Mouse (Mus musculus) intestine, embryonic 16.5 days (tissue): ENCODE measurements around the gene Gm49450. TPM values are rescaled to one million over a fixed set of nuclear protein-coding genes. Genes with fewer than 3 reads are reported as not detected.
A peak's percentile ranks its signal among the peaks of the same experiment; 100 is the strongest.

Experiments
- ATAC-seq: fragments of 200-750 bp; cut with Nextera tagmentation; 2 replicates; pipeline ENCODE4 v1.8.0; 2017; ENCODE audit warnings: moderate TSS enrichment, moderate library complexity
- H3K27ac ChIP-seq: fragments of 300-500 bp; sonication (generic); 2 replicates; pipeline ENCODE4 v1.5.1; 2014; ENCODE audit warnings: mild to moderate bottlenecking, low read length
- H3K27me3 ChIP-seq: fragments of 300-500 bp; sonication (generic); replicated peaks from 2 replicates; pipeline ENCODE4 v1.6.1; 2014; ENCODE audit warnings: low read length, control low read depth, mixed read lengths; ENCODE audit not compliant: control insufficient read depth, insufficient read depth
- H3K36me3 ChIP-seq: fragments of 300-500 bp; sonication (generic); 2 replicates; pipeline ENCODE4 v1.6.1; 2014; ENCODE audit warnings: low read length, control low read depth; ENCODE audit not compliant: control insufficient read depth, insufficient read depth
- H3K4me1 ChIP-seq: fragments of 300-500 bp; sonication (generic); 2 replicates; pipeline ENCODE4 v1.6.1; 2014; ENCODE audit warnings: low read length, control low read depth, mixed read lengths; ENCODE audit not compliant: control insufficient read depth, insufficient read depth
- H3K4me2 ChIP-seq: fragments of 300-500 bp; sonication (generic); 2 replicates; pipeline ENCODE4 v1.6.1; 2014; ENCODE audit warnings: low read depth, low read length, control low read depth
- H3K4me3 ChIP-seq: fragments of 300-500 bp; sonication (generic); 2 replicates; pipeline ENCODE4 v1.5.1; 2014; ENCODE audit warnings: mild to moderate bottlenecking, low read length
- H3K9ac ChIP-seq: fragments of 300-500 bp; sonication (generic); 2 replicates; pipeline ENCODE4 v1.6.1; 2014; ENCODE audit warnings: low read depth, low read length
- H3K9me3 ChIP-seq: fragments of 300-500 bp; sonication (generic); 2 replicates; pipeline ENCODE4 v1.6.1; 2016; ENCODE audit warnings: low read length, control low read depth; ENCODE audit not compliant: control insufficient read depth
- WGBS: fragments of 180-500 bp; shearing (Covaris S2); extraction: QIAGEN DNeasy Blood & Tissue Kit; methylation state at CpG from one replicate; pipeline ENCODE4 v1.1.7; 2014; 5-methylcytosine and 5-hydroxymethylcytosine counted together
- polyA plus RNA-seq: library from polyadenylated mRNA; unstranded; fragments of >200 nt; fragmentation: Nextera tagmentation; extraction: Ambion mirVana; gene quantifications from 2 replicates; pipeline ENCODE4 v1.2.1, GENCODE M21; 2015

The Gm49450 gene
- polyA plus RNA-seq, result not detected in 2 replicates

- H3K27me3 ChIP-seq, result no peaks in the 10 kb centered on the region
- H3K36me3 ChIP-seq, result no peaks in the 10 kb centered on the region
- no peaks in the 10 kb centered on the region for H3K9me3 ChIP-seq
- H3K9ac ChIP-seq, result peak within 1 kb of the TSS; percentile 86
- ATAC-seq, result peak; percentile 97
- H3K4me2 ChIP-seq, result peak within 1 kb of the TSS; percentile 69
- peak within 1 kb of the TSS; percentile 91 for H3K27ac ChIP-seq
- H3K4me3 ChIP-seq, result peak within 1 kb of the TSS; percentile 81
- H3K4me1 ChIP-seq, result no peaks in the 10 kb centered on the region
- 5% methylated on average over 28 of the region's 28 CpGs for WGBS
Measured at GRCm38 (mm10) chr15:98953401-98954356, at the start of gene Gm49450, which contains the start of gene Tuba1a. Gm49450 (minus strand) TSS chr15:98953551. Tuba1a (minus strand) TSS chr15:98953703.

GRCm38 (mm10) chr15:99001451-99001931 lies 48.1 kb upstream of the Gm49450 start:
- Histone ChIP-seq H3K4me2 (peak overlapping the region; percentile 58), H3K4me3 (peak overlapping the region; percentile 35), H3K36me3 (no peaks in the 10 kb centered on the region), H3K9me3 (no peaks in the 10 kb centered on the region), H3K4me1 (peaks cover 18% of the 10 kb centered on the region), H3K27ac (no peak overlapping the region), H3K9ac (peak overlapping the region; percentile 62), H3K27me3 (no peaks in the 10 kb centered on the region)
- WGBS, result 8% methylated on average over 17 of the region's 17 CpGs
- ATAC-seq, result peak; percentile 27

GRCm38 (mm10) chr15:99000535-99001283 lies 47.4 kb upstream of the Gm49450 start:
- ATAC-seq, result 0 out of 2 replicates have a peak, but pooled peaks have one; percentile 3
- no peaks in the 10 kb centered on the region for H3K36me3 ChIP-seq
- no peak overlapping the region for H3K4me3 ChIP-seq
- H3K27me3 ChIP-seq, result no peaks in the 10 kb centered on the region
- peaks cover 18% of the 10 kb centered on the region for H3K4me1 ChIP-seq
- no peak overlapping the region for H3K27ac ChIP-seq
- H3K9ac ChIP-seq, result no peak overlapping the region
- no peak overlapping the region for H3K4me2 ChIP-seq
- 40% methylated on average over 14 of the region's 14 CpGs for WGBS
- no peaks in the 10 kb centered on the region for H3K9me3 ChIP-seq

- Histone ChIP-seq H3K4me2 (no peak overlapping the region), H3K4me3 (no peak overlapping the region), H3K9me3 (no peaks in the 10 kb centered on the region), H3K9ac (no peak overlapping the region), H3K27ac (no peak overlapping the region), H3K4me1 (peaks cover 18% of the 10 kb centered on the region), H3K36me3 (no peaks in the 10 kb centered on the region), H3K27me3 (no peaks in the 10 kb centered on the region)
- 41% methylated on average over 6 of the region's 6 CpGs for WGBS
- ATAC-seq, result 0 out of 2 replicates have a peak, but pooled peaks have one; percentile 14
Measured at GRCm38 (mm10) chr15:98998775-98999157, 45.4 kb upstream of the Gm49450 start.

GRCm38 (mm10) chr15:98997938-98998774 lies 44.8 kb upstream of the Gm49450 start:
- WGBS, result 34% methylated on average over 13 of the region's 13 CpGs
- no peak overlapping the region for H3K4me3 ChIP-seq
- H3K9me3 ChIP-seq, result no peaks in the 10 kb centered on the region
- no peak overlapping the region for H3K9ac ChIP-seq
- H3K27me3 ChIP-seq, result no peaks in the 10 kb centered on the region
- H3K4me2 ChIP-seq, result no peak overlapping the region
- peak overlapping the region; percentile 55 for H3K27ac ChIP-seq
- ATAC-seq, result peak; percentile 76
- H3K4me1 ChIP-seq, result peaks cover 18% of the 10 kb centered on the region
- H3K36me3 ChIP-seq, result no peaks in the 10 kb centered on the region

- no peak overlapping the region for H3K27ac ChIP-seq
- WGBS, result 85% methylated on average over 7 of the region's 7 CpGs
- no peak overlapping the region for H3K9ac ChIP-seq
- peaks cover 23% of the 10 kb centered on the region for H3K4me1 ChIP-seq
- no peak overlapping the region for H3K4me2 ChIP-seq
- H3K4me3 ChIP-seq, result no peak overlapping the region
- no peaks in the 10 kb centered on the region for H3K36me3 ChIP-seq
- H3K9me3 ChIP-seq, result no peaks in the 10 kb centered on the region
- H3K27me3 ChIP-seq, result no peaks in the 10 kb centered on the region
- ATAC-seq, result no peak
Measured at GRCm38 (mm10) chr15:98996840-98997239, 43.5 kb upstream of the Gm49450 start.

GRCm38 (mm10) chr15:98994957-98995520 lies 41.7 kb upstream of the Gm49450 start:
- 81% methylated on average over 9 of the region's 9 CpGs for WGBS
- no peak overlapping the region for H3K27ac ChIP-seq

GRCm38 (mm10) chr15:98993865-98994264 lies 40.5 kb upstream of the Gm49450 start:
- no peaks in the 10 kb centered on the region for H3K36me3 ChIP-seq
- H3K27ac ChIP-seq, result no peak overlapping the region
- H3K27me3 ChIP-seq, result no peaks in the 10 kb centered on the region
- 0 out of 2 replicates have a peak, but pooled peaks have one; percentile 39 for ATAC-seq
- peaks cover 20% of the 10 kb centered on the region for H3K4me1 ChIP-seq
- no peaks in the 10 kb centered on the region for H3K9me3 ChIP-seq
- H3K4me2 ChIP-seq, result peak overlapping the region; percentile 88; the same call in 1 of the 2 replicates
- no peak overlapping the region for H3K9ac ChIP-seq
- WGBS, result 4% methylated on average over 11 of the region's 11 CpGs
- H3K4me3 ChIP-seq, result no peak overlapping the region; the same call in 1 of the 2 replicates

More at GRCm38 (mm10) chr15:98994957-98995520, 41.7 kb upstream of the Gm49450 start:
- no peak for ATAC-seq
- Histone ChIP-seq H3K9me3 (no peaks in the 10 kb centered on the region), H3K36me3 (no peaks in the 10 kb centered on the region), H3K9ac (no peak overlapping the region), H3K27me3 (no peaks in the 10 kb centered on the region), H3K4me3 (no peak overlapping the region), H3K4me2 (no peak overlapping the region), H3K4me1 (peaks cover 20% of the 10 kb centered on the region)
